Mouse (Mus musculus): ENCODE measurements around the gene Cacna2d1. TPM values are rescaled to one million over a fixed set of nuclear protein-coding genes. Genes with fewer than 3 reads are reported as not detected.

Gene Cacna2d1
- total RNA-seq, 1 experiment from 2014 or later, result 143 TPM

DNA sequence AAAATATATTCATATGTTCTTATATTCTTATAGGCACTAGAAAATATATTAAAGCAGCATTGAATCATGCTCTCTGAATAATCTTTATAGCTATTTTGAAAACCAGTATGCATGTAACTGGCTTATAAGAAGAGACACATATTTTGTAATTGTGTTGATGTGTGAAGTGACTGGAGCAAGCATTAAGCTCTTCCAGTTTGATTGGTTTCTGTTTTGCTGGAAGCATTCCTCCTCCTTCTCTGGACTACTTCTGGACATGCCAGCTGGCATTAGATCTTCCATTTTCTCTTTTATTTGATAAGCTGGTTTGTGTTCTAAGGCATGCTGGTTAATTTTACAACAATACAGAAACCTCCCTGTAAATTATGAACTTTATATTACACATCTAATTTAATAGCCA, 228.8 kb downstream of the Cacna2d1 start:
- DNase-seq, result no peak

DNA sequence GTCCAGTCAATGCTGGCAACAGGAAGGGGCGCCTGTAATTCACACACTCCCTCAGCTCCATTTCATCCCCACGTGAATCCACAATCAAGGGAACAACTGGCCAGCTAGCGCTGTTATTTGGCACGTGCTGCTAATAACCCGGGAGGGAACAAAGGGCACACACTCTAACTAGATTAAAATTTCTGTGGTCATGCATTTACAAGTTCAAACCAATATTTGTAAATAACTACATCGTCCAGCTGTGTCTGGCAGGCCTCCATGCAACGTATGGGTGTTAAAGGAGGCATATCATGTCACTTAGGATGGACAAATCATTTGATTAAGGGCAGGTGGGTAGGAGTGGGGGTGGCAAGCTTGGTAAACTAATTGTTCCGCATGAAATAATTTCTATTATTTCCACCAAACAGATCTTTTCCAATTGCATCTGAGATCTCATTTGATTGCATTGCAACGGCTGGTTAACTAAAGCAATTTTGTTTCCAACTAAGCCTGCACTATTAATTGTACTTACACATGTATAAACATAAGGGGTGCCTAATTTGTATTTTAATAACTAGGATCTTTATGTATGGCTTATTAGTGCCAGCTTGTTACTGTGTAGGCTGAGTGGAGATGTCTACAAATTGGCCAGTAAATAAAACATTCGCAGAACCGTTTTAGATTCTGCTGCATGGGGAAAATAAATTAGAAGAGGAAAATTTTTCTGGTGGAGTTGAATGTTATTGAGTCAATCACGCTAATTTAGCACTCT, 231.8 kb downstream of the Cacna2d1 start:
- DNase-seq, result no peak

DNA sequence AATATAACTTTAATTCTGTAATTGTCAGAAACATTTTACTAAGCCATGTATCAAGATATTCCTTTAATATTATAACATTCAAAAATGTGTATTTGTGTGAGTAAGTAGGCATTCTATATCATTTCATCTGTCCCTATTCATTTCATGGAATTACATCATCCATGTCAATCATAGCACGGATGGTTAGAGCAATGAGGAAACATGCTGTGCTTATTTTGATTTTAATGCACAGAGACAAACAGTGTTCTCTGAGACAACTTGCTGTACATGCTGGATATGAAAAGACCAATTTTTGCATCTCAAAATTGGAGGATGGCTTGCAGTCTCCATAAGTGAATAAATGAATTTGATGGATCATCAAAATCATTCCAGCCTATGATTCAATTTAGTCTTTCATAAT, 232.4 kb downstream of the Cacna2d1 start:
- DNase-seq, result no peak

DNA sequence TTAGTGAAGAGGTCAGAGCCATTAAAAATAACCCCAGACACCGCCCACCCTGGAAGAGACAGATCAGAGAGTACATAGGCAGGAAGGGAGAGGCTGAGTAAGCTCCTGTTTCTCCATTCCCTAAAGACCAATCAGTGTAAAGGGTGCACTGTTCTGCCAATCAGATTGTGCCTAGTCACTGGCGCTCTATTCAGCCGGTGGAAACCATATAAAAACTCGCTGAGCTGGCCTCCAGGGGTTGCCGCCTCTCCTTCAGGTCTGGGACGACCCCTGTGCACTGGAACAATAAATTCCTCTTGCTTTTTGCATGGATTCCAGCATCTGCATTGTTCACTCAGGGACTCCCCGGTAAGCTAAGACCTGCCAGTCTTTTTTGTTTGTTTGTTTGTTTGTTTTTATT, 246.6 kb downstream of the Cacna2d1 start:
- peak; percentile 29 for DNase-seq

DNA sequence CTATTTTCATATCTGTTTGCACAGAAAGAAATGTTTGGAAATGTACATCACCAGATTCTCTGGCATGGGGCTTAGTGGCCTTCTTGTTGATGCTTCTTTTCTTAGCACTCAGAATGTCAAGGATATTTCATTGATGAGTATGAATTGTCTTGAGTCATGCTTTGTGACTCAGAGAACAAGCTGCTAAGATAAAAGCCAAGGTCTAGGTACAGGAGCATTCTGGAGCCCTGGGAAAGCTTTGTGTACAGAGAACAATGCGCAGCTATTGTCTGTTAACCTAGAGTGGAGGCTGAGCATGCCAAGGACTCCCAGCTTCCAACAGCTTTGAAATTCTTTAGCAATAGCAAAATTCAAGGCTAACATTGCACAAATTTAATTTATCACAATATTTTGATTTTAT, 249.6 kb downstream of the Cacna2d1 start:
- DNase-seq, result no peak

DNA sequence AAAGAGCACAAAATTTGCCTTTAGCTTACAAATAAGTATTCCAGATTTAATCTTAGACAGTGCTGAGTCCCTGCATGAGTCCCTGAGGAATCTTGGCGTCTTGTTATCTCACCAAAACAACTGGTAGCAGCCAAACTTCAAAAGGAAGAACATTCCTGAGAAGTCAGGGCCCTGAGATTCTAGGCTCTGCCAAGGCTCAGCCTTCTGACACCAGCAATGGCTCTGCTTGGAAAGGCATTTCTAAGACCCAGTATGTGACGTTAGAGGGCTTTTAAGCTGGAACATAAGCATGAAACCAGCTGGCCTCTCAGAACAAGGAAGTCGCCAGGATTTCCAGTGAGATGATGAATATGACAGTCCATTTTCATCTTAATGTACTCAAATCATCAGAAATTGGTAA, 253.4 kb downstream of the Cacna2d1 start:
- no peak for DNase-seq

DNA sequence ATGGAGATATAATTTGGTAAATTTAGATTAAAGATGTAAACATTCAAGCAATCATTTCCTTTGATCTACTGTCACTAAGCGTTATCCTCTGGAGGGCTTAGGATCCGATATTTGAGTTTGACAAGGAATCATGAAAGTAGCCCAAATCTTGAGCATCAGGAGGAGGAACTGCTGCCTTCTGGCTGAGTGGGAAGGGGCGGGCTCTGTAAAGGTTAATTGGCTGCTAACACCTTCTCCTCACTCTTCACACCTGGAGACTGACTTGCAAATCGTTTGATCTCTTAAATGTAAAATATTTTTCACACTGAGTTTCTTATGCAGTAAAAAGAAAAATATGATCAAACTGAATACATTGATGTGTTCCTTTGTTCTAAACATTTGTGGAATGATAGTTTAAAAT, 255.4 kb downstream of the Cacna2d1 start:
- DNase-seq, result no peak

DNA sequence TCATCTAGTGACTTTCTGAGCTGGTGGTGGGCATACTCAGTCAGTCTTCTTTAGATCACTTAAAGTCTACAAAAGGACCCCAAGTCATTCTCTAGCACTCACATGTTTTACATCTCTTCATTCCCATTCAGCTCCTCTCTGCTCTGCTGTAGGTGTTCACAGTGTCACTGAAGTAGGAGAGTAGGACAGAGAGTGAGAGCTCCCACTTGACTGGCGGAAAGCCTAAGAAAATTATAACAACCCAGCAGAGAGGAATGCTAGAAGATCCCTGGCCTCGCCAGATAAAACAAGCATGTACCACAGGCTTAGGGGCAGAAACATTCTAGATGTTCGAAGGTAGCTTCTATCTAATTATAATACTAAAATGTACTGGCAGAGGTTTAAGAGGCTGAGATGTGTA, 256.7 kb downstream of the Cacna2d1 start:
- DNase-seq, result no peak

DNA sequence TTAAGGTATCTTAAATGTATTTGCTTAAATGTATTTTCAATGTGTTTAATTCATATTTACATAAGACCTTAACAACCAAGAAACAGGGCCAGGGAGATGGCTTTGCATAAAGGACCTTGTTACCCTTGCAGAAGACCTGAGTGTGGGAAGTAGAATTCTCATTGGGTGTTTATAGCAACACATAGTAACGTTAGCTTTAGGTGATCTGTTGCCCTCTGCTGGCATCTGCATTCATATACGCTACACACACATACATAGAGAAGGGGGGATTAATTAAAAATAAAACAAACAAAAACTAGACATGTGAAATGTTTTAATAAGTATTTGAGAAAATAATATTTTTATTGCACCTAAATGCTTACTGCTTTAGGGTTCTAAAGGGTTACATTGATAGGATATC, 265.3 kb downstream of the Cacna2d1 start:
- DNase-seq, result no peak

DNA sequence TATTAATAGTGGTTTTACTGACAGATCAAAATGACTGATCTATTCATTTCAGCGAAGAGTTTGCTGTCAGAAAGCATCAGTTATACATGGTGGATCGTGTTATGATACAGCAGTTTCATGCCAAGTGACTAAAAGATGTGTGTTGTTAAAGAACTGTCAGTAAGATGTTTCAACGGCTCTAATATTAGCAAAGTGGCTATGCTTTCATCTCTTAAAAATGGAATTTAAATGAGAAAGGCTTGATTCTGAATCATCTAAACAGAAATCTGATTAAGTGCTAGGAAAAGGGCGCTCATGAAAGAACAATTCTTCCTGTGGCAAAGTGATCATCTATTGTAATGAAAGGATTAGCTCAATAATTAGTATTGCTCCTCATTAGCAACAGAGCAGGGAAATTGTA, 287.5 kb downstream of the Cacna2d1 start:
- no peak for DNase-seq

DNA sequence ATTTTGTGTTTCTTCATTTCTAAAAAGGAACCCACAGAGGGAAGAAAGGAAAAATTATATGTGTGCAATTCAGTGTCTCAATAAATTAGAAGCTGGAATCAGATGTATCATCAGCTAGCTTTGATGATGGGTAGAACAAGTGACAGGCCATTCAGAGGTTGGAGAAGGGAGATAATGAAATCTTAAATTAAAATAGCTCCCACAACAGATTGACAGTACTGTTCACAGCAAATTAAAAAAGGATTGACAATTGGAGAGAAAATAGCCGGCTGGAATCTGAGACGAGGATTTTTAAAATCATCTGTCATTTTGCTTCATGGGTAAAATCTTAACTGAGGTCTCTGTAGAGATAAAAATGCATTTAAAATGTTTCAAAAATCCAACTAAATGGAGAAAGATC, 290.9 kb downstream of the Cacna2d1 start:
- DNase-seq, result no peak

DNA sequence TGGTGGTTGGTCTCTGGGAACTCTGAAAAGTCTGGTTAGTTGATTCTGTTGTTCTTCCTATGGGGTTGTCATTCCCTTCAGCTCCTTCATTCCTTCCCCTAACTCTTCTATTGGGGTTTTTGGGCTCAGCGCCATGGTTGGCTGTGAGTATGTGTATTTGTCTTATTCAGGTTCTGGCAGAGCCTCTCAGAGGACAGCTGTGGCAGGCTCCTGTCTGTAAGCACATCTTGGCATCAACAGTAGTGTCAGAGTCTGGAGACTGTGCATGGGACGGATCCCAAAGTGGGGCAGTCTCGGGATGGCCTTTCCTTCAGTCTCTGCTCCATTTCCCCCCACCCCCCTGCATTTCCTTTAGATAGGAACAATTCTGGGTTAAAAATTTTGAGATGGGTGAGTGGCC, 294.9 kb downstream of the Cacna2d1 start:
- no peak for DNase-seq

DNA sequence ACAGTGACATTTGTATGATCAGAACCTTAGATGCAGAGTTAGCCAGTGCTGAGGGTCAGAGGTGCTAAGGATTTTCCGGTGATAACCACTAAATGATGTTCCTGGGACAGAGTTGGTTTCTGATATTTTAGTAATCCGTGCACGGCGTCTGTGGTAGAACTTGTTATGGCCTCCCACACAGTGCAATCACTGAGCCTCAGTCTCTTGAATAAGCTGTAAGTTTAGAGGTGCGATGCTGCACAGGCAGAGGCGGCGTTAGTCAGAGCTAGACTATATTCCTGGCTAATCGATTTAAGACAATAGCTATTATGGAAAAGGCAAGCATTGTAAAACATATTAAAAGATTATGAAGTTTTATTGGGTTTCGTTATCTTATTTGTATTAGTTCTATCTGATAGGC, 297.0 kb downstream of the Cacna2d1 start:
- DNase-seq, result no peak

DNA sequence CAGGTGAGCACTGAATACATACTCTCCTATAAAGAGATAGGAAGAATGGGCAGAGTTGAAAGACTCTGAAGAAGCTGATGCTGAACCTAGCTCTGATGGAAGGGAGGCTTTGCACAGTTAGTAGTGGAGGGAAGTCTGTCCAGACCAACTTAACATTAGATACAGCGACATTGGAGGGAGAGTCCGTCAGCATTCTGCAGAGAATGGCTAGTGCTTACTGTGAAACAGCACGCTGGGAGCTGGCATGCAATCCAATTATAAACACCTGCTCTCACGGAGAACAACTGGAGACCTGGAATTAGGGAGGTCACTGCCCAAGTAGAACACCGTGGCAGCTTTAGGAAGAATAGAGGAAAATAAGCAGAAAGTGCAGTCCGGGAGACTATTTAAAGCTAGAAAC, 300.4 kb downstream of the Cacna2d1 start:
- DNase-seq, result no peak

DNA sequence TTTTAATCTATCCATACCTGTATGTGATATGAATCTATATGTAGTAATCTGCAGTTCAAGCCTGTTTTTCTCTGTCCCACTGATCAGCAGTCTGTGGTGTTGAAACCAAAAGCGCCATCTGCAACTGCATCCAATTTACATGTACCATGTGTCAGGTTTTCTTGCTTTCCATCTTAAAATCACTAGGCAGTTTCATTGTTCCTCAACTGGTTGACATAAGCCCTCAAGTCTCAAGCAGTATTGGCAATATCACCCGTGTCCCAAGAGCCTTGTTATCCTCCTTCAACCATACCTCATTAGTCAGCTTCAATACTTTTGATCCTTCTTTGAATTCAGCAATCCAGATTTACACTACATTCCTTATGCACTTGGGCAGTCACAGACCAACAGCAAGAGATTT, 301.4 kb downstream of the Cacna2d1 start:
- no peak for DNase-seq

DNA sequence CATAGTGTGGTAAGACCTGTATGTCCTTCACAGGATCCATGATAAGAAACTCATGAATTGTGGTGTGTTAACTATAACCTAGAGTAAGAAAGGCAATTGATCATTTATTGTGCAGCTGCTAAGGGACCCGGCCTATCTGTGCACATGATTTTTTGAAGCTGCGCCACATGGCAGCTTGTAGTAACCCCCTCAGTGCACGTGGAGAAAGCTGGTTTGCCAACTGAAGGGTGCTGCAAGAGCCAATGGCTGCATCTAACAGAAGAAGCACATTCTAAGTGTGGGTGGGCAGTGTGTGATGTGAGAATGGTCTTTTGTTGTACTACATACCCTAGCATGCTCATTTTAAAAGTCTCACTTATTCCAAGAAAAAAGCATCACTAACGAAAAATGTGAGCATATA, 302.1 kb downstream of the Cacna2d1 start:
- no peak for DNase-seq

DNA sequence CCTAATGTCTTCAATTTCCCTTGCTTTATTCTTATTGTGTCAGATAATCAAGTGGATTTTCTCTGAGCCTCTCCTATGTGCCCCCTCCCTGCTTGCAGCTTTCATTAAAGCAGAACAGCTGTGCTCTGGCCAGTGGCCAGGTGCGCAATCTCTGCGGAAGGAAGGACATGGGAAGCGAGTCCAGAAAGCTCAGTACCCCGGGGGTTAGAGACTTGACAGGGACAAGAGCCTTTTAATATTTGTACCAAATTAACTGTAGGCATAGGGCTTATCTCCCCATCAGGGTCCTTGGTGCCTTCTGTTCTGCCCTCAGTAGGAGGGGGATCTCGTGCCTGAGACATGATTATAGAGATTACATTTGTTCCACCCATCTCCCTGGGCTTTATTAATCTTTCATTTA, 303.5 kb downstream of the Cacna2d1 start:
- DNase-seq, result peak; percentile 30

DNA sequence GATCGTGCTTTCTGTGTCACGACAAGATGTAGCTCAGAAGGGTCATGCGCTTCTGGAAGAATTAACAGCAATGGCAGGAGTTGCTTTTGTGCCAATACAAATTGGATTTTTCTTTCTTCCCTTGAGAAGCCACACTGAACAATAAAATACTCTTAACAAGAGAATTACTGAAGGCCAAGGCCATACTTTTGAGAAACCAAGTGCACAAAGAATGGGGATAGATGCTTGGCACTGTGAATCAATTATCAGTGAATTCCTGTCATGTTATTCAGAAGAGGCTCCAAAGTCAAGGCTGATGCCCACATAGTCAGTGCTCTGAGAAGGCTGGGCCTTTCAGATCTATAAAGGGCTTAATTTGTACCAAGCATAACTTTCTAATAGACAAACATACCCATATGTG, 305.8 kb downstream of the Cacna2d1 start:
- DNase-seq, result no peak

DNA sequence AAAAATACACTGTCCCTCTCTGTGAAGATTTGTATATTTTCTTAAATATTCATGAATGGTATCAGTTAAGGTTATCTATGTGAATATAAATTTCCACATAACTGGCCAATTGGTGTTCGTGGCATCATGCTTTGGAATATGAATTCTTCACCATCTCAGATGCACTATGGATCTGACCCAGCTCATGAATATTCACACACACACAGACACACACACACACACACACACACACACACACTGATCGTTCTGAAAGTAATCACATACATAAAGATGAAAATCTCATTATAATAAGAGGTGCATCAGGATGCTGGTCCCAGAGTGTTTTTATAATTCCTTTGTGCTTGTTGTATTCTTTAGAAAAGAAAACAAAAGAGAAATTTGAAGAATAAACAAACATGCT, 309.1 kb downstream of the Cacna2d1 start:
- DNase-seq, result no peak

DNA sequence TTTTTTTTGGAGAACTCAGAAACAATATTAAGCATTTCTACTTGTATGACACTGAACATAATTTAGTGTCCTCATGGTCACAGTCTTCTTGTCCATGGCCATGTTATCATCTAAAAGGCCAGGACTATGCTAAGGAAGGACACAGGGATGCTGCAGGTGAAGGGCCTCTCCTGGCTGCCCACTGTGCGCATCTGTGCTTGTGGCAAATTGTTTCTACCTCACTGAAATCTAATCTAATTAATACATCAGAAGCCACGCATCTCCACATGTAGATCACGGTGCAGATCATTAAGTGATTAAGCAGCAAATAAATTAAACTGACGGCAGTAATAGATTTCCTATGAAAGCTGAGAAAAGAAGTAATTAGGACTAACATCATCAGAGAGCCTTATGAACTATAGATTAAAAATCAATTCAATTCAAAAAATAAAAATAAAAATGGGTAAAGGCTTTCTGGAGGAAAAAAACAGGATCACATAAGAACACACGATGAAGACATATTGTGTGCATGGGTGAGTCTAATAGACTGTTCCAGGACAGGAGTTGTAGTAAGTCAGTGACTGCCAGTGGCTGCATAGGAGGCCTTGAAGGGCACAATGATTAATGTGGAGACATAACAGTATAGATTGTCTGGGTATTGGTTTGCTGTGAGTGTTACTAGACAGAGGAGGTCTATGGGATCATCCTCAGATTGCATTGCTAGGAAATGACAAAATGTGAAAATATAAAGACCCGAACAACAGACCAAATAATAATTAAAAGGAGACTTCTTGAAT, 318.4 kb downstream of the Cacna2d1 start:
- DNase-seq, result no peak

DNA sequence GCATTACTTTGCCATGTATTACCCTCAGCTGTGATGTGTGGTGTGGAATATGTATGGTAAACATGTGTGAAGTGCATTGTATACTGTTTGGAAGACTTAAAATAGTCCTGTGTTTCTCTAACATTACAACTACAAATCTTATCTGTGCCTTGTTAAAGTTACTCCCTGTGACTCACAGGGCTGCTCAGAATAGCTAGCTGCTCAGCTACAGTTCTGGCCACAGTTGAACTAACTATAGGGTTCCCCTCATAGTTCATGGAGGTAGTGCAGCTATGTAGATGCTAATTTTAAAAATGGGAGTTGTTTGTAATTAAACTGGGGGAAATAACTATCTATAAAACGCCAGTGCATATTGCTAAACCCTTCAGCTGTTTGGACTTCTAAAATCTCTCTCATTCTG, 319.3 kb downstream of the Cacna2d1 start:
- no peak for DNase-seq

DNA sequence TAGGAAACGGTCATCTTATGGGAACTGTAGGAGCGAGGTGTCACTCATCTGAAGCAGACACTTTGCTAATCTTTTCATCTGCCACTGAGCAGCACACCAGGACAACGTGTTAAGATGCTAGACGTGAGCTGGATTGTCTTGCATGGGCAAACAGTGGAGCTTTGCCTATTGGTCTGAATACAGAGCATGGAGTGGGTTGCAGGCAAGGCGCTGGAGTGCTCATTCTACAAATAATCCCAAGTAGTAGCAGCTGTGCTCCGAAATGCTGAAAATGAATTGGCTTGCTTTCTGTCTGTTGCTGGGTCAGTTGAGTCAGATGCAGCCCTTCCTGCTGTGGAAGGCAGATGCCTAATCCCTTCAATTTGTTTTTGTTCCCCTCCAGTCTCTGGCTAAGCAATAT, 330.9 kb downstream of the Cacna2d1 start:
- no peak for DNase-seq

DNA sequence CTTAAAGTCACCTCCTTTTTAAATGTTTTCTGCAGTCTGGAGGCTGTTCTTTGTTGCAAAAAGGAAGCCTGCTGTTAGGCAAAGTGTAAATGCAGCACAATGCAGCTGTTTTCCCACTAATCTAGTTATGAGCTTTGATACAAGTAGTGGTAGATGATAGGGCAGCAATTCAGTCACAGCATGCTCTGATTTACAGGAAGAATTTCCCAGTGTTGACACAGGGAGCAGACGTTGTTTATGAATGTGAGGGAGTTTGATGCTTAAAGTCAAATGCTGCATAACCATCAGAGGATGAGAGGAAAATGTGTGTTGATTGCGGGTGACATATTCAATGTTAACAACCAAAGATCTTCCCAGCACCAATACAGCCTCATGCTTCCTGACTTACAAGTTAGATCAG, 342.6 kb downstream of the Cacna2d1 start:
- DNase-seq, result no peak

DNA sequence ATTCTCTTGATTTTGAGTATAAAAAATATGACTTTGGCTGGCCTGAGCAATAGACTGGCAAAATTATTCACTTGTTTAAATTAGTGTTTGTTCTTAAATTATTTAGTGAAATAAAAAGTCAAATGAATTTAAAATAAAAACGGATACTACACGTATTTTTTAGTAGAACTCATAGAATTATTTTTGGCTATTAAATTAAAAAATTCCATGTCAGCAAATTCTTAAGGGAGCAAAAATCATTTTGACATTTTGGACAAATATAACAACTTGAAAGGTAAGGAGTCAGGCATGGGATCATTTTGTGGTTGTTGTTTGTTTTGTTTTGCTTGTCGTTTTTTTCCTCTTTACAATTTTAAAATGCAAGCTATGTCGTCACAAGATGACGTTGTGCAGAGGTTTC, 346.7 kb downstream of the Cacna2d1 start:
- DNase-seq, result no peak
